Mouse (Mus musculus) kidney, postnatal 14 days (tissue): ENCODE results near the gene Cbln3.

Source experiments
- DNase-seq: peaks from one replicate; pipeline ENCODE4 v3.0.0; 2022; ENCODE audit warnings: mixed read lengths

Gene Cbln3

DNA sequence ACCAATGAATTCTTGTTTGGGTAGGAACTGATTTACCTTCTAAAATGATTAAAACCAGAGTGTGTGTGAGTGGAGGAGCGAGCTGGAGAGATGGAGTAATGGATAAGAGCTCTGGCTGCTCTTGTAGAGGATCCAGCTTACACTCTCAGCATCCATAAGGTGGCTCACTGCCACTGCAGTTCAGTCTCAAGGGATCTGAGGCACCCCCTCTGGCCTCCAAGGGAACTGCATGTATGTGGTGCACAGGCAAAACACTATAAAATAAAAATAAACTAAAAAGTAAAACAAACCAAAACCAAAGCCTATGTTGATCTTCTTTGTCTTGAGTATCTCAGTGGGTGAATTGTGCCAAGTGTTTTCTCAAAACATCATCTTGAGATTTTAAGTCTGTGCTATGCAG lies 4.6 kb downstream of the Cbln3 start:
- peak; percentile 89 for DNase-seq

GRCm38 (mm10) chr14:55878316-55878940 lies 5.8 kb downstream of the Cbln3 start:
- no peak for DNase-seq

DNA sequence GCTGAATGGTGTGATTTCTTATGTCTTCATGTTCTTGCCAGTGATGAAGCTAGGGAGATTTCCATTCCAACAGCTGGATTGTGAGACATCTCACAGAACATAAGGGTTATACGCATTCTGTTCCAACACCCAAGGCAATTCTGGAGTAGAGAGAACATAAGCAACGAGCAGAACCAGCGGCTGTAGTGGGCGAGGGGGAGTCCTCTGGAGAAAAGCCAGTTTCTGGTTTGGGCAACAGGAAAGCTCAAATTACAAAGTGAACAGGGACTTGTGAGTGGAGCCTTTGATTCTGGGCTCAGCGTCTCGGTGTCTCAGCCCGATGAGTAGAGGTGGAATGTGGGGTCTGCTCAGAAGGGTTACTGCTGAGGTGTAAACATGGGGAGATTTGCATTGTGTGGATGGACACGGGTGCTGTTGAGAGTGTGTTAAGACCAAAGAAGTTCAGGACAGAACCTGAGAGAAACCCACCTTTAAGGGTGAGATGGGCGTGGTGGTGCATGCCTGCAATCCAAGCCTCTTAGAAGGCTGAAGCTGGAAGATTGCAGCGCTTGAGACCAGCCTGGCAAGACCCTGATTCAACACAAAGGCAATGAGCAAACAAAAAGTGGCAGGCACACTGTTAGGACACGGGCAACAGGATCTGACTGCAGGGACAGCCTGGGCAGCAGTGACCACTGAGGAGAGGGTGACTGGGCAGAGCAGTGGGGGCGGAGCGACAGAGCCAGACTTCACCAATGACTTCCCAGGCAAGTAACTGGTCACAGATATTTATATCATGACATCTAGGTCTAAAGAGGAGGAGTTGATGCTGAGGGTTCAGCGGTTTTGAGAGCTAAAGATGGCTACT lies 6.5 kb downstream of the Cbln3 start:
- DNase-seq = no peak

- DNase-seq = peak; percentile 79
These were observed 10.2 kb downstream of the Cbln3 start for GRCm38 (mm10) chr14:55873714-55874683.

- no peak for DNase-seq
These were observed 10.9 kb downstream of the Cbln3 start for GRCm38 (mm10) chr14:55873242-55873713.

DNA sequence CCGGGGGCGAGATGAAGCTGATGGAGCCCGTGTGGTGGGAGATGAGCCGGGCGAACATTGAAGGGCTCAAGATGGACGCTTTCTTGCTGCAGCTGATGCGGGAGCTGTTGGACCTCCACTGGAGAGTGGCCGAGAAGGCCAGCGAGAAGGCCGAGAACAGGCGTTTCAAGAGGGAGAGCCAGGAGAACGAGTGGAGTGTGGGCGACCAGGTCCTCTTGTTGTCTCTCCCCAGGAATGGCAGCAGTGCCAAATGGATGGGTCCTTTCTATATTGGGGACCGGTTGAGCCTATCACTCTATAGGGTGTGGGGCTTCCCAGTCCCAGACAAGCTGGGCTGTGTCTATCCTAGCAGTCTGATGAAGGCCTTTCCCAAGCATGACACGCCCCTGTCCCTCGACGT lies 11.6 kb downstream of the Cbln3 start:
- DNase-seq = no peak

DNA sequence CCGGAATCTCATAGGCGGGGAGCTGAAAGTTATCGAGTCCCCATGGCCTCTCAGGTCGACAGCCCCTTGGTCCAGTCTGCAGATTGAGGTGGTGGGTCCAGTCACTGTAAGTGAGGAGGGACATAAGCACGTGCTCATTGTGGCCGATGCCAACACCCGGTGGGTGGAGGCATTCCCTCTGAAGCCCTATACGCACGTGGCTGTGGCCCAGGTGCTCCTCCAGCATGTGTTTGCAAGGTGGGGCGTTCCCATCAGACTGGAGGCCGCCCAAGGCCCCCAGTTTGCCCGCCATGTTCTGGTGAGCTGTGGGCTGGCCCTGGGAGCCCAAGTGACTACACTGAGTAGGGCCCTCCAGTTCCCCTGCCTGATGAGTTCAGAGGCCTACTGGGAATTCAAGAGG lies 12.2 kb downstream of the Cbln3 start:
- DNase-seq = no peak

GRCm38 (mm10) chr14:55869538-55869937 lies 14.7 kb downstream of the Cbln3 start:
- DNase-seq = no peak

DNA sequence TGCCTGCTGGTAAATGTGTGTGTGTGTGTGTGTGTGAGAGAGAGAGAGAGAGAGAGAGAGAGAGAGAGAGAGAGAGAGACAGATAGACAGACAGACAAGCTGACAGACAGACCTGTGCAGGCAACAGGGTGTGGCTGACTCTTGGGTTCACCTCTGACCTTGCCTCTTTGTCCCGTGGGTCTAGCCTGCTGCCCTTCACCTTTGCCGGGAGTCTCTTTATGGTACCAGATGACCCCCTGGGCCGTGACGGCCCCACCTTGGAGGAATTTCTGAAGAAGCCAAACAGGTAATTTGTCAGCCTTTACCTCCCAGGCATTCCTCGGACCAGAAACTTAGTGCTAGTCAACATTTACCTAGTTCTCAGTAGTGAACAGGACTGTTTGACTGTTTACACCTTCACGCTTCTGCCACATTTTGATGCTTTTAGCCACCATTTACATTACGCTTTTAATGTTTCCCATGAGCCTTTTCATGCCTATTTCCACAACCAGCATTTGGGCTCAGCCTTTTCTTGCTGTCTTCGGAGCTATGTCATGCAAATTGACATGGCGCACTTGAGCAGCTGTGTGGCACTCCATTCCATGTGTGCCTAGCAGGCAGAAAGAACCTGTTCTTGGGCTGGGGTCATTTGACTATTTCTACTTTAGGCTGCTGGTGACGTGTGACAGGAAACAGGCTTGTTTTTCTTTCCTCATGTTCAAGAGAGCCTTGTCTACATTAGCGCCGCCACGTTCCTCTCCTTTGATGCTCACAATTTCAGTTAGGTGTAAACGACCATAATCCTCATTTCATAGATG lies 15.8 kb downstream of the Cbln3 start:
- DNase-seq = no peak

GRCm38 (mm10) chr14:55866962-55867361 lies 17.2 kb downstream of the Cbln3 start:
- peak; percentile 67 for DNase-seq

GRCm38 (mm10) chr14:55863773-55864172 lies 20.4 kb downstream of the Cbln3 start:
- DNase-seq = peak; percentile 87

- no peak for DNase-seq
These were observed 21.2 kb downstream of the Cbln3 start for GRCm38 (mm10) chr14:55862970-55863369.

GRCm38 (mm10) chr14:55862186-55862585 lies 22.0 kb downstream of the Cbln3 start:
- DNase-seq = no peak

- no peak for DNase-seq
These were observed 26.6 kb downstream of the Cbln3 start for GRCm38 (mm10) chr14:55857588-55857987.

DNA sequence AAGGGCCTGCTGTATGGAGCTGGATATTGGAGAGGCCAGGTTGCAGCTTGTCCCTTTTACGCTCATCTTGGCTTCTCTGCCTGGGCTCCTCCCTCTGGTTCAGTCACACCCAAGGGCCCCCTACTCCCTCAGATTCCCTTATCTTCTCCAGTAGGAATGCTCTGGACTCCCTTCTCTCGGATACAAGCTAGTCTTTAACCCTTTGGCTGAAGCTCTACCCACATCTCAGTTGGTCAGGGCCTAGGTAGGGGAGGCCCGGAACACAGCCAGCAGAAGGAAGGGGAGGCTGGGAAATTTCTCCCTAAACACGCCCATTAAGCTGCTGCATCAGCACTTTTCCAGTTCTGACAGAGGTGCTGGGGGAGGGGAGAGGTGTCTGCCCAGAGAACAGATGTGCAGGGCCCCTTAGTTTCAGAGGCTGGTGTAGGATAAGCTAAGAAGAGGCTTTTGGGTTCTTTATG lies 29.1 kb downstream of the Cbln3 start:
- DNase-seq = peak; percentile 76

GRCm38 (mm10) chr14:55854406-55855100 lies 29.6 kb downstream of the Cbln3 start:
- no peak for DNase-seq

DNA sequence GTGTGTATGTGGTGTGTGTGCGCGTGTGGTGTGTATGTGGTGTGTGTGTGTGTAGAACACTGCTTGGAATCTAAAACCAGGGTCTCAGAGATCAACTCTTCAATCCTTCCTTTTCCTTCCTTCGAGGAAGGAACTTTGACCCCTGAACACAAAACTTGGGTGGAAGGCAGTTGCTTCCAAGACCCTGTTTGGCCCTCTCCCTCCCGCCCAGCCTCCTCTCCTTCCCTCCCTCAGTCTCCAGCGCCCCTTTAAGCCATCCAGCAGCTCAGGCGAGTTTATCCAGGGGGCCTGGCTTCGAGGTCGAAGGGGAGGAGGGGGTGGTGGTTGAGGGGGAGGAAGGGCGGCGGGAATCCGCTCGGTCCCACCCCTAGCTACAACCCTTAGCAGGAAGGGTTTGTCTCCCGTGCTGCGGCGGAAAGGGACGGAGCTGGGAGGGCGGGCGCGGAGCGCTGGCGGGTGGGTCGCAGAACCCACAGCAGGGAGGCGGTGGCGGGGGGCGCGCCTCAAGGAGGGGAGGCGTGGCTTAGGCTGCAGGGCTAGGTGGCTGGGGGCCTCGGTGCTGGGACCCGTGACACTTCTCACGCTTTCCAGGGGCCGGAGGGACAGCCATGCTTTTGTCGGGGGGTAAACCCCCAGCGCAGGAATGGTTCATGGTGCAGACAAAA lies 30.4 kb downstream of the Cbln3 start, which contains the start of gene Nynrin:
TSS of gene Nynrin (plus strand) at position 390 of the 665 bp plus-strand sequence.
- DNase-seq = peak; percentile 91

GRCm38 (mm10) chr14:55852646-55853551 lies 31.3 kb downstream of the Cbln3 start:
- DNase-seq = peak; percentile 66

- no peak for DNase-seq
These were observed 33.3 kb downstream of the Cbln3 start for GRCm38 (mm10) chr14:55850885-55851284.
